ENCODE assay signal across 8 mouse cellular contexts in genomic region chr2:24521430-24522226, GRCm38 (mm10). TPM values are rescaled to one million over a fixed set of nuclear protein-coding genes. Genes with fewer than 3 reads are reported as not detected.
DNase-seq lines count a peak whose midpoint lies in the region; ATAC-seq and TF ChIP-seq lines count a peak whose summit lies in the region.

No protein-coding gene starts in this region.

- peak overlapping the region; percentile 53 for H3K9ac ChIP-seq in forebrain, embryonic 16.5 days (replicated peaks; ENCODE audit: low read depth, low read length)
- H3K9ac ChIP-seq in kidney, embryonic 16.5 days (replicated peaks; ENCODE audit: low read length), result peak overlapping the region; percentile 72
- H3K9ac ChIP-seq in midbrain, embryonic 11.5 days (ENCODE audit: low read length), result peak overlapping the region; percentile 68

- peaks cover 7% of the 10 kb centered on the region; the same call in 1 of the 2 replicates for H3K4me1 ChIP-seq in cerebellum, adult 2 months (ENCODE audit: control insufficient read depth, insufficient read depth, low read length)
- H3K4me1 ChIP-seq in forebrain, embryonic 16.5 days (replicated peaks; ENCODE audit: control insufficient read depth, insufficient read depth, low read length), result peaks cover 5% of the 10 kb centered on the region; the same call in 1 of the 2 replicates
- peaks cover 19% of the 10 kb centered on the region for H3K4me1 ChIP-seq in kidney, embryonic 16.5 days (ENCODE audit: insufficient read depth, low read length)
- H3K4me1 ChIP-seq in midbrain, embryonic 11.5 days (ENCODE audit: control insufficient read depth, insufficient read depth, low read length), result peaks cover 4% of the 10 kb centered on the region; the same call in 1 of the 2 replicates

- DNase-seq in cerebellum, postnatal 4 days (ENCODE audit: low spot score in 2 of 2), result peak; percentile 31 to 57
- DNase-seq in cerebellum, adult 2 months, result no peak
- DNase-seq in Muller cell, postnatal 12 days (ENCODE audit: inconsistent ontology term), result peak; percentile 70
- peak; percentile 96 for DNase-seq in midbrain, embryonic 11.5 days (ENCODE audit: low spot score, missing footprints)

- H3K4me2 ChIP-seq in forebrain, embryonic 16.5 days (ENCODE audit: low read length), result peak overlapping the region; percentile 74
- H3K4me2 ChIP-seq in kidney, embryonic 16.5 days (replicated peaks; ENCODE audit: low read depth, low read length), result peak overlapping the region; percentile 82
- H3K4me2 ChIP-seq in midbrain, embryonic 11.5 days, result peak overlapping the region; percentile 77

- 2% methylated on average over 33 of the region's 33 CpGs for WGBS in cerebellum, adult 2 months
- under 1% methylated on average over 32 of the region's 33 CpGs for WGBS in forebrain, embryonic 16.5 days
- WGBS in kidney, embryonic 16.5 days, result 1% methylated on average over 33 of the region's 33 CpGs
- under 1% methylated on average over 33 of the region's 33 CpGs for WGBS in midbrain, embryonic 11.5 days

- TF ChIP-seq CTCF in cerebellum, adult 2 months (IDR thresholded peaks at IDR 0.05; ENCODE audit: borderline replicate concordance, insufficient read depth, low read depth, low read length), result no peak

- no peaks in the 10 kb centered on the region for H3K36me3 ChIP-seq in forebrain, embryonic 16.5 days (ENCODE audit: control insufficient read depth, insufficient read depth)
- no peaks in the 10 kb centered on the region for H3K36me3 ChIP-seq in kidney, embryonic 16.5 days (ENCODE audit: insufficient read depth, low read length)
- no peaks in the 10 kb centered on the region for H3K36me3 ChIP-seq in midbrain, embryonic 11.5 days (ENCODE audit: control insufficient read depth, insufficient read depth, low read length)

- no peak overlapping the region for H3K27ac ChIP-seq in cerebellum, adult 2 months (ENCODE audit: insufficient read depth, low read length)
- peak overlapping the region; percentile 54 for H3K27ac ChIP-seq in forebrain, embryonic 16.5 days (ENCODE audit: low read length)
- peak overlapping the region; percentile 87 for H3K27ac ChIP-seq in kidney, embryonic 16.5 days (ENCODE audit: low read length)
- H3K27ac ChIP-seq in midbrain, embryonic 11.5 days (ENCODE audit: low read depth, low read length), result no peak overlapping the region

- no peak for TF ChIP-seq POLR2A in cerebellum, adult 2 months (IDR thresholded peaks at IDR 0.05; ENCODE audit: borderline replicate concordance, insufficient read depth, low read length)

- ATAC-seq in forebrain, embryonic 16.5 days, result peak; percentile 96
- peak; percentile 93 for ATAC-seq in kidney, embryonic 16.5 days (ENCODE audit: low FRiP score, low TSS enrichment)
- peak; percentile 93 for ATAC-seq in midbrain, embryonic 11.5 days (ENCODE audit: low FRiP score)
- ATAC-seq in megakaryocyte, adult 5-6 weeks (ENCODE audit: poor library complexity, severe bottlenecking), result no peak
- ATAC-seq in cerebellum, adult (ENCODE audit: insufficient number of reproducible peaks, low FRiP score, low TSS enrichment), result no peak

- H3K9me3 ChIP-seq in forebrain, embryonic 16.5 days (ENCODE audit: control insufficient read depth, low read length), result no peaks in the 10 kb centered on the region
- no peaks in the 10 kb centered on the region for H3K9me3 ChIP-seq in kidney, embryonic 16.5 days (ENCODE audit: low read length)
- no peaks in the 10 kb centered on the region for H3K9me3 ChIP-seq in midbrain, embryonic 11.5 days (ENCODE audit: control insufficient read depth, low read length)

- H3K4me3 ChIP-seq in cerebellum, adult 2 months (replicated peaks; ENCODE audit: insufficient read depth, low read depth, low read length), result no peak overlapping the region
- peak overlapping the region; percentile 49 for H3K4me3 ChIP-seq in forebrain, embryonic 16.5 days (replicated peaks; ENCODE audit: low read length)
- peak overlapping the region; percentile 56 for H3K4me3 ChIP-seq in kidney, embryonic 16.5 days (ENCODE audit: low read length)
- H3K4me3 ChIP-seq in midbrain, embryonic 11.5 days (ENCODE audit: low read depth, low read length), result peak overlapping the region; percentile 35

- peaks cover 1% of the 10 kb centered on the region; the same call in 1 of the 2 replicates for H3K27me3 ChIP-seq in cerebellum, adult 2 months (ENCODE audit: control insufficient read depth, insufficient read depth, low read length)
- H3K27me3 ChIP-seq in forebrain, embryonic 16.5 days (replicated peaks; ENCODE audit: control insufficient read depth, insufficient read depth, low read length), result no peaks in the 10 kb centered on the region
- H3K27me3 ChIP-seq in kidney, embryonic 16.5 days (ENCODE audit: insufficient read depth, low read length), result no peaks in the 10 kb centered on the region
- H3K27me3 ChIP-seq in midbrain, embryonic 11.5 days (ENCODE audit: control insufficient read depth, insufficient read depth, low read length), result peaks cover 3% of the 10 kb centered on the region; the same call in 1 of the 2 replicates

RNA-seq across cellular contexts. Expression of gene Pax8, which starts 46.2 kb away (rescaled TPM):
- polyA plus RNA-seq in cerebellum, adult 2 months (2012; rRNA removed), result 2.9 and 3.6 TPM in 2 replicates
- 0.57 and 0.82 TPM in 2 replicates for polyA plus RNA-seq in forebrain, embryonic 16.5 days (2015; fragmentation: Nextera tagmentation; extraction: Ambion mirVana)
- polyA plus RNA-seq in kidney, embryonic 16.5 days (2015; fragmentation: Nextera tagmentation; extraction: Ambion mirVana), result 134 and 160 TPM in 2 replicates
- 3.1 and 3.4 TPM in 2 replicates for polyA plus RNA-seq in midbrain, embryonic 11.5 days (2014; fragmentation: Nextera tagmentation; extraction: Ambion mirVana)
- total RNA-seq in megakaryocyte, adult 5-6 weeks (2015), result 0.52 and 2.4 TPM in 2 replicates
- total RNA-seq in megakaryocyte, adult 5-6 weeks (2017), result 0.24 and 0.48 TPM in 2 replicates

Comparison
In these comparisons a context has a peak if more than half of its experiments do, and no peak if none do; other contexts are left out.
1. DNase-seq: peak in cerebellum, postnatal 4 days (2 of 2), Muller cell, postnatal 12 days (single experiment) and midbrain, embryonic 11.5 days (single experiment); none in cerebellum, adult 2 months (0 of 2).
2. H3K27ac ChIP-seq: peak in forebrain, embryonic 16.5 days (single experiment) and kidney, embryonic 16.5 days (single experiment); none in cerebellum, adult 2 months (single experiment) and midbrain, embryonic 11.5 days (single experiment).
3. ATAC-seq: peak in forebrain, embryonic 16.5 days (single experiment), kidney, embryonic 16.5 days (single experiment) and midbrain, embryonic 11.5 days (single experiment); none in megakaryocyte, adult 5-6 weeks (single experiment) and cerebellum, adult (single experiment).
4. RNA of gene Pax8, which starts 46.2 kb away (polyA plus RNA-seq): 134 to 160 TPM in kidney, embryonic 16.5 days; 2.9 to 3.6 TPM in cerebellum, adult 2 months, 3.1 to 3.4 TPM in midbrain, embryonic 11.5 days and 0.57 to 0.82 TPM in forebrain, embryonic 16.5 days; every median in the first group is over 10 times any median in the second.
5. Peak in every context shown above with its lines, with median percentiles within 50 percentile points of each other: H3K4me2 ChIP-seq and H3K9ac ChIP-seq.